Mouse (Mus musculus): Measurements from ENCODE around the gene Oma1.

- TF ChIP-seq CTCF (IDR thresholded peaks at IDR 0.05; ENCODE audit: low read depth): no peak
- TF ChIP-seq EP300 (IDR thresholded peaks at IDR 0.05; ENCODE audit: low read depth): no peak
Observed at GRCm38 (mm10) chr4:103273021-103273420, 40.6 kb upstream of the Oma1 start.

All from heart, postnatal 0 days (tissue).